Mouse (Mus musculus): ENCODE measurements around the gene Pdzrn3. TPM values are rescaled to one million over a fixed set of nuclear protein-coding genes. Genes with fewer than 3 reads are reported as not detected.

Gene Pdzrn3
- polyA plus RNA-seq, 1 experiment: 2.8 TPM

- no peak for TF ChIP-seq POLR2A (IDR thresholded peaks at IDR 0.05; ENCODE audit: control insufficient read depth, extremely low read depth, insufficient read depth, low read length, poor library complexity)
- no peak for TF ChIP-seq CTCF (IDR thresholded peaks at IDR 0.05; ENCODE audit: borderline replicate concordance, control insufficient read depth, extremely low read depth, insufficient read depth, low read length, poor library complexity)
- H3K27ac ChIP-seq (ENCODE audit: control insufficient read depth, insufficient read depth, low read length): no peak overlapping the region
- no peaks in the 10 kb centered on the region for H3K36me3 ChIP-seq (ENCODE audit: control insufficient read depth, insufficient read depth, low read length)
- no peaks in the 10 kb centered on the region for H3K27me3 ChIP-seq (ENCODE audit: control insufficient read depth, insufficient read depth, low read length)
- no peak overlapping the region for H3K4me3 ChIP-seq (ENCODE audit: control insufficient read depth, insufficient read depth, low read length)
- no peak for DNase-seq
- H3K4me1 ChIP-seq (replicated peaks; ENCODE audit: control insufficient read depth, insufficient read depth, low read length): no peaks in the 10 kb centered on the region
- 62% methylated on average over 7 of the region's 7 CpGs for WGBS
Observed at GRCm38 (mm10) chr6:101374721-101375120, 3.0 kb downstream of the Pdzrn3 start.

- Histone ChIP-seq H3K27me3 (ENCODE audit: control insufficient read depth, insufficient read depth, low read length) (no peaks in the 10 kb centered on the region), H3K36me3 (ENCODE audit: control insufficient read depth, insufficient read depth, low read length) (no peaks in the 10 kb centered on the region), H3K27ac (ENCODE audit: control insufficient read depth, insufficient read depth, low read length) (no peak overlapping the region), H3K4me1 (replicated peaks; ENCODE audit: control insufficient read depth, insufficient read depth, low read length) (no peaks in the 10 kb centered on the region), H3K4me3 (ENCODE audit: control insufficient read depth, insufficient read depth, low read length) (no peak overlapping the region)
- TF ChIP-seq CTCF (IDR thresholded peaks at IDR 0.05; ENCODE audit: borderline replicate concordance, control insufficient read depth, extremely low read depth, insufficient read depth, low read length, poor library complexity) (no peak), POLR2A (IDR thresholded peaks at IDR 0.05; ENCODE audit: control insufficient read depth, extremely low read depth, insufficient read depth, low read length, poor library complexity) (no peak)
- WGBS: 84% methylated on average over 1 of the region's 1 CpGs
- no peak for DNase-seq
Observed at GRCm38 (mm10) chr6:101374186-101374585, 3.5 kb downstream of the Pdzrn3 start.

GRCm38 (mm10) chr6:101372982-101373381, 4.7 kb downstream of the Pdzrn3 start:
- TF ChIP-seq CTCF (IDR thresholded peaks at IDR 0.05; ENCODE audit: borderline replicate concordance, control insufficient read depth, extremely low read depth, insufficient read depth, low read length, poor library complexity): no peak
- no peaks in the 10 kb centered on the region for H3K27me3 ChIP-seq (ENCODE audit: control insufficient read depth, insufficient read depth, low read length)

GRCm38 (mm10) chr6:101366809-101367602, 10.7 kb downstream of the Pdzrn3 start:
- WGBS: 85% methylated on average over 9 of the region's 9 CpGs
- Histone ChIP-seq H3K4me3 (ENCODE audit: control insufficient read depth, insufficient read depth, low read length) (no peak overlapping the region), H3K36me3 (ENCODE audit: control insufficient read depth, insufficient read depth, low read length) (no peaks in the 10 kb centered on the region), H3K27ac (ENCODE audit: control insufficient read depth, insufficient read depth, low read length) (no peak overlapping the region), H3K27me3 (ENCODE audit: control insufficient read depth, insufficient read depth, low read length) (no peaks in the 10 kb centered on the region), H3K4me1 (replicated peaks; ENCODE audit: control insufficient read depth, insufficient read depth, low read length) (no peaks in the 10 kb centered on the region)
- DNase-seq: no peak
- TF ChIP-seq POLR2A (IDR thresholded peaks at IDR 0.05; ENCODE audit: control insufficient read depth, extremely low read depth, insufficient read depth, low read length, poor library complexity): no peak

More at GRCm38 (mm10) chr6:101372982-101373381, 4.7 kb downstream of the Pdzrn3 start:
- Histone ChIP-seq H3K4me1 (replicated peaks; ENCODE audit: control insufficient read depth, insufficient read depth, low read length) (no peaks in the 10 kb centered on the region), H3K4me3 (ENCODE audit: control insufficient read depth, insufficient read depth, low read length) (no peak overlapping the region), H3K36me3 (ENCODE audit: control insufficient read depth, insufficient read depth, low read length) (no peaks in the 10 kb centered on the region), H3K27ac (ENCODE audit: control insufficient read depth, insufficient read depth, low read length) (no peak overlapping the region)
- no peak for DNase-seq
- 87% methylated on average over 5 of the region's 5 CpGs for WGBS

- Histone ChIP-seq H3K27ac (ENCODE audit: control insufficient read depth, insufficient read depth, low read length) (no peak overlapping the region), H3K27me3 (ENCODE audit: control insufficient read depth, insufficient read depth, low read length) (no peaks in the 10 kb centered on the region), H3K4me1 (replicated peaks; ENCODE audit: control insufficient read depth, insufficient read depth, low read length) (no peaks in the 10 kb centered on the region), H3K36me3 (ENCODE audit: control insufficient read depth, insufficient read depth, low read length) (no peaks in the 10 kb centered on the region), H3K4me3 (ENCODE audit: control insufficient read depth, insufficient read depth, low read length) (no peak overlapping the region)
- no peak for TF ChIP-seq CTCF (IDR thresholded peaks at IDR 0.05; ENCODE audit: borderline replicate concordance, control insufficient read depth, extremely low read depth, insufficient read depth, low read length, poor library complexity)
- TF ChIP-seq POLR2A (IDR thresholded peaks at IDR 0.05; ENCODE audit: control insufficient read depth, extremely low read depth, insufficient read depth, low read length, poor library complexity): no peak
- 95% methylated on average over 6 of the region's 6 CpGs for WGBS
- no peak for DNase-seq
Observed at GRCm38 (mm10) chr6:101365795-101366194, 11.9 kb downstream of the Pdzrn3 start.

- H3K4me3 ChIP-seq (ENCODE audit: control insufficient read depth, insufficient read depth, low read length): no peak overlapping the region
- H3K36me3 ChIP-seq (ENCODE audit: control insufficient read depth, insufficient read depth, low read length): no peaks in the 10 kb centered on the region
- WGBS: 91% methylated on average over 5 of the region's 5 CpGs
- DNase-seq: no peak
- no peak for TF ChIP-seq POLR2A (IDR thresholded peaks at IDR 0.05; ENCODE audit: control insufficient read depth, extremely low read depth, insufficient read depth, low read length, poor library complexity)
- TF ChIP-seq CTCF (IDR thresholded peaks at IDR 0.05; ENCODE audit: borderline replicate concordance, control insufficient read depth, extremely low read depth, insufficient read depth, low read length, poor library complexity): no peak
- no peaks in the 10 kb centered on the region for H3K4me1 ChIP-seq (replicated peaks; ENCODE audit: control insufficient read depth, insufficient read depth, low read length)
- H3K27ac ChIP-seq (ENCODE audit: control insufficient read depth, insufficient read depth, low read length): no peak overlapping the region
- H3K27me3 ChIP-seq (ENCODE audit: control insufficient read depth, insufficient read depth, low read length): no peaks in the 10 kb centered on the region
Observed at GRCm38 (mm10) chr6:101363904-101364303, 13.8 kb downstream of the Pdzrn3 start.

GRCm38 (mm10) chr6:101362728-101363127, 15.0 kb downstream of the Pdzrn3 start:
- no peaks in the 10 kb centered on the region for H3K4me1 ChIP-seq (replicated peaks; ENCODE audit: control insufficient read depth, insufficient read depth, low read length)
- H3K4me3 ChIP-seq (ENCODE audit: control insufficient read depth, insufficient read depth, low read length): no peak overlapping the region
- TF ChIP-seq CTCF (IDR thresholded peaks at IDR 0.05; ENCODE audit: borderline replicate concordance, control insufficient read depth, extremely low read depth, insufficient read depth, low read length, poor library complexity) (no peak), POLR2A (IDR thresholded peaks at IDR 0.05; ENCODE audit: control insufficient read depth, extremely low read depth, insufficient read depth, low read length, poor library complexity) (no peak)
- no peak for DNase-seq
- WGBS: 85% methylated on average over 5 of the region's 5 CpGs
- no peak overlapping the region for H3K27ac ChIP-seq (ENCODE audit: control insufficient read depth, insufficient read depth, low read length)
- H3K27me3 ChIP-seq (ENCODE audit: control insufficient read depth, insufficient read depth, low read length): no peaks in the 10 kb centered on the region
- H3K36me3 ChIP-seq (ENCODE audit: control insufficient read depth, insufficient read depth, low read length): no peaks in the 10 kb centered on the region
